Mouse (Mus musculus) spleen, postnatal 14 days (tissue): ENCODE measurements around the gene Prkaca.

Experiments used
- DNase-seq, 2 experiments: peaks; one replicate each; pipeline ENCODE4 v3.0.0; 2021 to 2022; ENCODE audit warnings: low spot score in 2 of 2

Prkaca gene

DNA sequence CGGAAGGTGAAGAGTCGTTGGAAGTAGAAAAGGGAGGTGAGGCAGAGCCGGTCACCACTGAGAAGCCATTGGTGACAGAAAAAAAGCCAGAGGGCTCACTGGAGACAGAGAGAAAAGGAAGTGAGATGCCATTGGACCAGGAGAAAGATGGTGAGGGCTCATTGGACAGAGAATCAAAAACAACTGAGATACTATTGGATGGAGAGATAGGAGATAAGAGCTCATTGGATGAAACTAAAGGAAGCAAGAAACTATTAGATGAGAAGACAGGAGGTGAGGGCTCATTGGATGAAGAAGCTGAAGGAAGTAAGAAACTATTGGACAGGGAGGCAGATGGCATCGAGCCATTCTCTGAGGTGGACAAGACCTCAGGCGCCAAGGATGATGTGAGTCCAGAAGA lies 56.5 kb downstream of the Prkaca start:
- DNase-seq: no peak

DNA sequence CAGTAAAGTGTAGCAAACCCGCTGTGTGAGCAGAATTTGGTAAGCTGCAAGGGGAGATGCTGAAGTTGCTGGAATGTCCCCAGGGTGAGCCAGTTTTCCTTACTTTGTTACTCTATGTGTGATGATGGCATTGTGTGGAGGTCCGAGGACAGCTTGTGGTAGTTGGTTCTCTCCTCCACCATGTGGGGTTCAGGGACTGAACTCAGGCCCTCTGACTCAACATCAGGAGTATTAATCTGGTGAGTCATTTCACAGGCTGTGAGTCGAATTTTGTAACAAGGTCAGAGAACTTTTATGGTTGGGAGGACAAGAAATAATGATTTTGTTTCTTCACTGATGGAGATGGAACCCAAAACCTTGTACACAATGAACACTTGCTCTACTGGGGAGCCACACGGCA lies 60.0 kb downstream of the Prkaca start:
- no peak for DNase-seq

DNA sequence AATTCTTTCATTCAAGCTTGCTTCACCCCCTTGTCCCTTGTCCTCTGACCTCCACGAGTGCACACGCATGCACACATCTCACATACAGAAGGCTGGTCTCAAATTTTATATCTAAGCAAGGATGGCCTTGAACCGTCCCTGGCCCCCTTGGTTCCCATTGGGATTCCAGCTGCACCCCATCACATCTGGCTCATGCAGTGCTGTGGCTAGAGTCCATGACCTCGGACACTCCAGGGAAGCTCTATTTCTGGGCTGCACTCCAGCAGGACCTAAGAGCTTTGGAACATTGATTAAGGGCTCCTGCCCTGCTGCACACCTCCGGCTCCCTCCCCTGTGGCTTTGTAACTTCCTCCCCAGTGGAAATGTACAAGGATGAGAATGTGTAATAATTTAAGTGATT lies 65.2 kb downstream of the Prkaca start:
- DNase-seq: no peak

DNA sequence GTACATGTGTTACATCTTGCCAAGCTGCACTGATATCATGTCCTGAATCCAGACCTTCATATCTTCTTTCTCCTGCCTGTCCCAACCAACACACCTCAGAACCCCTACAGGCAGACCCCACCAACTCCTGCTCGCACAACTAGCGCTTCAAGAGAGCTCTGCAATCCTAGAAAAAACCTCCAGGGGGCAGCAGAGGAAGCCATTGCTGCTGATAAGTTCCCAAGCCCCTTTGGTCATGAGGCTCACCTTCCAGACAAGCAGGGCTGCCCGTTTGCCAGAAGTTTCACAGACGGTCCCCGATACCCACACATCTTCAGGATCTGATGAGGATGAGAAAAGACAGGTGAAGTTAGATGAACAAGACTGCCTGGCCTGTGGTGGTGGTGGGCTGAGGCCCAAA lies 66.3 kb downstream of the Prkaca start:
- peak; percentile 49 to 70 for DNase-seq

DNA sequence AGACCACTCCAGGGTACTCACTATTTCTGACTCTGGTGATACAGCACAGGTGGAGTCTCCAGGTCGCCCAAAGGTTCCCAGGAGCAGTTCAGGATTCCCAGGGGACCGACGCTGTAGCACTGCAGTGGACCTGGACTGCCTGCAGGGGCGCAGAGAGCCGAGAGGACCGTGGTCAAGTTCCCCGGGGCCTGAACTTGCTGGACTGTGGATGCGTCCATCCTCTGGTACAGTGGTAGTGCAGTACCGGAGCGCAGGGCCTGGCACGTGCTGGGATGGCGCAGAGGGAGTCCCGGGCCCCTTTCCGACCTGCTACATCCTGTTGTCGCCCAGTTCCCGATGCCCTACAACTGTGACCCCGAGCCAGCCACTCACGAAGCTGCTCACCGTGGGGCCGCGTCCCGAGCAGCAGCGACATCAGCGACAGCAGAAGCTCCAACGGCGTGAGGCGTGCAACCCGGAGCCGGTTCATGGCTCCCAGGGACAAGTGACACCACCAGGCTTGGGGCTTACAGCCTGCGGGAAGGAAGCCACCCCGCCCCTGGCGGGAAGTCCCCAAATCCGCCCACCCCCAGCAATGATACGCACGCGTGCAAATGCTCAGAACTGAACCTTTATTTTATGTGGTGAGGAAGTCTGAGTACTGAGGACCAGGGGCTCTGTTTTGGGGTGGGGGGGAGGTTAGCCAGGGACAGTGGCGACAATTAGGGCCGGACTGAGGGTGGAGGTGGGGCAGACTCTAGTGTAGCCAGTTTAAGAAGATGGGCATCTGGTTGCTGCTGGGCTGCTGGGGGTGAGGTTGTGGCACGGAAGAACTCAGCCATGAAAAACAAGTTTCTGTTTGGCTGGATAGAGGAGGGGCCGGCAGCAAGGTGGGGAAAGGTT lies 69.5 kb downstream of the Prkaca start, which contains the start of gene Il27ra:
TSS of gene Il27ra (minus strand) at position 524 of the 882 bp plus-strand sequence.
- DNase-seq: peak; percentile 32 to 60

DNA sequence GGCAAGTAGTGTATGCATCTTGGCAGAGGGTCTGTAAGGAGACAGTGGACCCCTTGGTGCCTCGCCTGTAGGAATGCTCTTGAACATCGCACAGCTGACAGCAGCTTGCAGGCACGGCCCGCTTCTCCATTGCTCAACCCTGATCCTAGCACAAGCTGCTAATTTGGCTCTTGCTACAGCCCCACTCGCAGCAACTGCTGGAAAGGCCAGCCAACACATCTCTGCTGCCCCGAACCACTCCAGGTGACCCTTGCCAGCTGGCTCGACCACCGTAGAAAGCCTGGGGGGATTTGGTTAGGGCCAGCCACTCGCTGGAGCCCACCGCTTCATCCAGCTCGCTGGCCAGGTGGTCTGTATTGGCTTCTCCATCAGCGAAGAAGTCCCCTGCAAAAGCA lies 70.2 kb downstream of the Prkaca start:
- no peak for DNase-seq

DNA sequence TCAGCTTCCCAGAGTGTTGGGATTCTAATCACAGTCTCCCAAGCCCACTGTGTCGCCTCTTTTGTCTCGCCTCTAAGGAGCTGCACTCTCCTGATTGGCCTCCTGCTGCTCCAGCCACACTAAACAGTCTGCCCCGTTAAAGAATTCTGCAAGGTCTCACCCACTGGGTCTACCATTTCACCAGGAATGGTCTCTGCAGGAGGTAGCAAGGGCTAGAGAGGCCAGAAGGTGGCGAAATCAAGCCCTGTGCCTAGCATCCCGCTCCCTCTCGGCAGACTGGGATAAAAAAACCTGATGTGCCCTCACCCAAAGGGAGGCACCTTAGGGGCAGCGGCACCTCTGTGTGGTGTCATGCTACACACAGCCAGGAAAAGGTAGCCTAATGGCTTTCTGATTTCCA lies 71.3 kb downstream of the Prkaca start:
- no peak for DNase-seq

DNA sequence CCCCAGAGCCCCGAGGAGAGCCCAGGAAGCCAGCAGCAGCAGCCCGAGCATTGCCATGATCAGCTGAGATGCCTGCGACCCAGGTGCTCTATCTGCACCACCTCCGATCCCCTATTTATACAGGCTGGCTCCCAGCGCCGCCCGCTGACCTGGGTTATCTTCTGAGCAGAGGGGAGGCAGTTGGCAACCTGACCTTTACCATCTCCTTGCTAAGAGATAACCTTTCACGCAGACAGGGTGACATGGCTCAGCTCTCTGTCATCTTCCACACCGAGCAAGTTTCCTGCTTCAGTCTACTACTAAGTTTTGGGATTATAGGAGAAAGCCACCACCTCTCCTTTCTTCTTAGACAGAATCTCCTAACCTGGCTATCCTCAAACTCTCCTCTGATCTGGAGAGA lies 72.1 kb downstream of the Prkaca start, which contains the start of gene Rln3:
TSS of gene Rln3 (minus strand) at position 101 of the 400 bp plus-strand sequence.
- no peak for DNase-seq
